In the genomic region with DNA sequence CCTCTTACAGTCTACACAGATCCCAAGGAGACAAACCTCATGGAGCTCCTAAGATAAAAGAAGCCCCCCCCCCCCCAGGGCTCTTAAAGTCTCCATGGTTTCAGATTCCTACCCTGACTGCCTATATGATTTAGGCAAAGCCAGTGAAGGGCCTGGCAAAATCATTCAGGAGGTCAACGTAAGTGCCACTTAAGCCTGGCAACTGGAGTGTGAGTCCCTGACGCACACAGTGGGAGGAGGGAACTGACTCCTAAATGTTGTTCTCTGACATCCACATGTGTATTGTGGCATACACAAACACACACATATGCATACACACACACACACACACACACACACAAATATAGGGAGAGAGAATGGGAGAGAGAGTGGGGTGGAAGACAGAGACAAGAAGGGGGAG, we compare ENCODE assay signal across 21 mouse cellular contexts. TPM values are rescaled to one million over a fixed set of nuclear protein-coding genes. Genes with fewer than 3 reads are reported as not detected.
A peak's percentile ranks its signal among the peaks of the same experiment; 100 is the strongest.
DNase-seq lines count a peak whose midpoint lies in the region; ATAC-seq lines count a peak whose summit lies in the region.
"Had no signal": no experiment of that assay in that cellular context is flagged by ENCODE, and none has a peak within 500 bp of the region (broad histone marks: within the 10 kb centered on the region; RNA-seq: fewer than 3 reads in every experiment).

No protein-coding gene starts in this region.

- H3K9me3 ChIP-seq in lung, embryonic 16.5 days (ENCODE audit: control insufficient read depth, low read length): no peaks in the 10 kb centered on the region
- H3K9me3 ChIP-seq: embryonic facial prominence, embryonic 10.5 days; embryonic facial prominence, embryonic 12.5 days had no signal

- peak overlapping the region; percentile 67 for H3K27ac ChIP-seq in lung, embryonic 16.5 days (ENCODE audit: low read length)
- H3K27ac ChIP-seq: embryonic facial prominence, embryonic 10.5 days; embryonic facial prominence, embryonic 12.5 days had no signal

- H3K4me1 ChIP-seq in lung, embryonic 16.5 days (replicated peaks; ENCODE audit: control insufficient read depth, insufficient read depth, low read length): peaks cover 27% of the 10 kb centered on the region
- H3K4me1 ChIP-seq: embryonic facial prominence, embryonic 10.5 days; embryonic facial prominence, embryonic 12.5 days had no signal

- no peak overlapping the region for H3K4me2 ChIP-seq in lung, embryonic 16.5 days (ENCODE audit: low read depth, low read length)
- H3K4me2 ChIP-seq: embryonic facial prominence, embryonic 12.5 days had no signal

- peaks cover 5% of the 10 kb centered on the region; the same call in 1 of the 2 replicates for H3K36me3 ChIP-seq in lung, embryonic 16.5 days (ENCODE audit: control insufficient read depth, insufficient read depth, low read length)
- H3K36me3 ChIP-seq: G1E had no signal

- WGBS in lung, embryonic 16.5 days: 57% methylated on average over 2 of the region's 2 CpGs

- DNase-seq in lung, adult 18-20 months: peak; percentile 44 to 60
- DNase-seq in lung, postnatal 4 days: no peak
- no peak for DNase-seq in lung, postnatal 14 days
- DNase-seq in lung, postnatal 25 days (ENCODE audit: low spot score): peak; percentile 62
- DNase-seq in right cerebral cortex, adult 2 months (ENCODE audit: low spot score in 2 of 2): no peak
- DNase-seq: adrenal gland, adult 8-10 months; adrenal gland, postnatal 14 days; adrenal gland, postnatal 36 days; B cell, adult 2 months; cerebellum, adult 2 months; cerebellum, adult 9-10 months; cerebellum, postnatal 10 days had no signal

- H3K27me3 ChIP-seq in lung, embryonic 16.5 days (ENCODE audit: control insufficient read depth, insufficient read depth, low read depth, low read length): no peaks in the 10 kb centered on the region
- H3K27me3 ChIP-seq: embryonic facial prominence, embryonic 12.5 days; Patski had no signal

- no peak overlapping the region for H3K9ac ChIP-seq in lung, embryonic 16.5 days (ENCODE audit: low read length)
- H3K9ac ChIP-seq: embryonic facial prominence, embryonic 12.5 days had no signal

- no peak overlapping the region for H3K4me3 ChIP-seq in lung, embryonic 16.5 days (ENCODE audit: low read length)
- H3K4me3 ChIP-seq: embryonic facial prominence, embryonic 10.5 days; embryonic facial prominence, embryonic 12.5 days had no signal

- peak; percentile 51 for ATAC-seq in lung, embryonic 16.5 days (ENCODE audit: low read depth)
- ATAC-seq: activated CD4-positive, CD25-positive, alpha-beta regulatory T cell, adult 4 months; CD4-positive, CD25-positive, alpha-beta regulatory T cell, adult 4 months; forebrain, embryonic 14.5 days; forebrain, embryonic 16.5 days; Patski had no signal

RNA-seq across cellular contexts. Expression of gene Daam2, which starts 12.7 kb away (rescaled TPM):
- 16.8 and 16.9 TPM in 2 replicates for polyA plus RNA-seq in lung, embryonic 16.5 days (2015; fragmentation: Nextera tagmentation; extraction: Ambion mirVana)
- polyA plus RNA-seq: G1E had no signal

Comparison
In these comparisons a context has a peak if more than half of its experiments do, and no peak if none do; other contexts are left out.
1. DNase-seq: peak in lung, adult 18-20 months (2 of 2) and lung, postnatal 25 days (single experiment); none in lung, postnatal 4 days (0 of 2), lung, postnatal 14 days (single experiment) and right cerebral cortex, adult 2 months (0 of 2).